Mouse (Mus musculus) cerebellum, adult 9-11 months (tissue): ENCODE results near the gene Esd.

Experiments used
- DNase-seq: peaks from one replicate; pipeline ENCODE4 v3.0.0; 2022

Esd gene

GRCm38 (mm10) chr14:74797386-74798062 lies 65.4 kb downstream of the Esd start:
- DNase-seq = no peak

- DNase-seq = no peak
Observed at GRCm38 (mm10) chr14:74798063-74798890, 66.2 kb downstream of the Esd start.
